ENCODE assay signal across 10 mouse cellular contexts in the genomic region with DNA sequence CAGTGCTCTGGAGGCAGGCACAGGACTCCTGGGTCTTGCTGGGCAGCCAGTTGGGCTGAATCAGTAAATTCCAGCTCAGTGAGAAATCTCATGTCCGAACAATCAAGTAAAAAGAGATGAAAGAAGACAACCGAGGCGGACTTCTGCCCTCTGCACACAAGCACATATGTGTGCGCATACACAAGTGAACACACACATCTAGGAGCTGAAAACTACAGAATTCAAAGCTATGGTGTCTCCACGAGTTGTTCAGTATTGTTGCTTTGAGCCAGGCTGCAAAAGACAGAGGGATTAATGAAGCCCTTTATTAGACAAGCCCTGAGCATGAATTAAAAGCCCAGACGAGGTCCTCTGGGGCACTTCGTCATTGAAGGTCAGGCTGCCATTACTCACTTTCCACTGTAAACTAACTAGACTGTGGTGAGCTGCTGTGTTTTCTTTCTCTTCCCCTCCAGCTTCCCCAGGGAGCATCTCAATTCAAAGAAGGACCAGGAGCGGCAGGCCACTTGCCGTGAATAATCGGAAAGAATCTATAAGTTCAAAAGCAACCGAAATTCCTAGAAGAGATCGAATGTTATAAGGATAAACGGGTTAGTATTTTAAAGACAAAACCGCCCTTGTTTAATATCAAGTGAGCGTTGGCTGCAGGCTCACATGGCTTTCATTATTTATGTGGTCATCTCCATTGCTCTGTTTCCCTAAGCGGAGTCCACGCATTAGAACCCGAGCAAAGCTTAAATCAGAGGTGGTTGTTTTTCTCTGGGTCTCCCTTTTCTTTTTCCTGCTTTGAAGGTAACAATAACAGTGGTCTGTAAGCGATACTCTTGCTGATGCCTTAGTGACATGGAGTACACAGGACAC. TPM values are rescaled to one million over a fixed set of nuclear protein-coding genes. Genes with fewer than 3 reads are reported as not detected.
DNase-seq lines count a peak whose midpoint lies in the region; ATAC-seq lines count a peak whose summit lies in the region.
"Had no signal": no experiment of that assay in that cellular context is flagged by ENCODE, and none has a peak within 500 bp of the region (broad histone marks: within the 10 kb centered on the region; RNA-seq: fewer than 3 reads in every experiment).

No protein-coding gene starts in this region.

- intact Hi-C loops in left cerebral cortex, postnatal 10 days (cut with DNase I), result no loop called here

- ATAC-seq in heart, embryonic 11.5 days (replicated peaks; ENCODE audit: insufficient number of reproducible peaks, low FRiP score, low TSS enrichment), result no peak
- no peak for ATAC-seq in embryonic facial prominence, embryonic 12.5 days (ENCODE audit: insufficient number of reproducible peaks, insufficient read depth, low FRiP score, low TSS enrichment)
- ATAC-seq in midbrain, embryonic 14.5 days (ENCODE audit: low FRiP score, low TSS enrichment), result no peak

- no peak overlapping the region for H3K4me3 ChIP-seq in heart, embryonic 11.5 days (ENCODE audit: low read depth, low read length)
- H3K4me3 ChIP-seq in embryonic facial prominence, embryonic 12.5 days, result no peak overlapping the region
- H3K4me3 ChIP-seq in midbrain, embryonic 14.5 days (replicated peaks; ENCODE audit: low read depth, low read length), result no peak overlapping the region
- H3K4me3 ChIP-seq: lung, embryonic 15.5 days had no signal

- H3K27me3 ChIP-seq in heart, embryonic 11.5 days (ENCODE audit: control insufficient read depth, insufficient read depth, low read length), result no peaks in the 10 kb centered on the region
- no peaks in the 10 kb centered on the region for H3K27me3 ChIP-seq in embryonic facial prominence, embryonic 12.5 days
- H3K27me3 ChIP-seq in midbrain, embryonic 14.5 days (ENCODE audit: control insufficient read depth, insufficient read depth, low read length), result no peaks in the 10 kb centered on the region
- H3K27me3 ChIP-seq: lung, embryonic 15.5 days had no signal

- no peak overlapping the region for H3K27ac ChIP-seq in heart, embryonic 11.5 days (ENCODE audit: low read depth, low read length)
- H3K27ac ChIP-seq in embryonic facial prominence, embryonic 12.5 days, result 0 out of 2 replicates have a peak overlapping the region, but pooled peaks have one; percentile 41
- no peak overlapping the region for H3K27ac ChIP-seq in midbrain, embryonic 14.5 days (replicated peaks; ENCODE audit: low read depth, low read length)
- H3K27ac ChIP-seq: lung, embryonic 15.5 days had no signal

- WGBS in heart, embryonic 11.5 days (ENCODE audit: insufficient replicate concordance), result 67% methylated on average over 19 of the region's 19 CpGs
- WGBS in embryonic facial prominence, embryonic 12.5 days, result 23% methylated on average over 19 of the region's 19 CpGs
- 22% methylated on average over 19 of the region's 19 CpGs for WGBS in midbrain, embryonic 14.5 days

- peak; percentile 51 for DNase-seq in heart, adult 11 months
- peak; percentile 37 for DNase-seq in adrenal gland, postnatal 10 days
- DNase-seq in midbrain, embryonic 14.5 days, result peak; percentile 65
- no peak for DNase-seq in left cerebral cortex, postnatal 10 days (ENCODE audit: extremely low spot score in 1 of 2, low spot score in 2 of 2)
- DNase-seq in thymus, postnatal 14 days, result no peak
- no peak for DNase-seq in spleen, postnatal 36 days (ENCODE audit: low spot score in 2 of 2)
- DNase-seq: thymus, adult 18-20 months had no signal

- no peak overlapping the region for H3K4me2 ChIP-seq in heart, embryonic 11.5 days
- peak overlapping the region; percentile 31 for H3K4me2 ChIP-seq in embryonic facial prominence, embryonic 12.5 days (replicated peaks)
- peak overlapping the region; percentile 34 for H3K4me2 ChIP-seq in midbrain, embryonic 14.5 days (ENCODE audit: low read length)
- H3K4me2 ChIP-seq: lung, embryonic 15.5 days had no signal

- no peaks in the 10 kb centered on the region for H3K4me1 ChIP-seq in heart, embryonic 11.5 days (ENCODE audit: control insufficient read depth, insufficient read depth, low read length)
- H3K4me1 ChIP-seq in embryonic facial prominence, embryonic 12.5 days, result peaks cover 7% of the 10 kb centered on the region; the same call in 1 of the 2 replicates
- peaks cover 8% of the 10 kb centered on the region; the same call in 1 of the 2 replicates for H3K4me1 ChIP-seq in midbrain, embryonic 14.5 days (ENCODE audit: control insufficient read depth, insufficient read depth, low read length)
- H3K4me1 ChIP-seq: lung, embryonic 15.5 days had no signal

- no peaks in the 10 kb centered on the region for H3K36me3 ChIP-seq in heart, embryonic 11.5 days (ENCODE audit: control insufficient read depth, insufficient read depth, low read length)
- H3K36me3 ChIP-seq in embryonic facial prominence, embryonic 12.5 days, result no peaks in the 10 kb centered on the region
- H3K36me3 ChIP-seq in midbrain, embryonic 14.5 days (ENCODE audit: control insufficient read depth, insufficient read depth, low read length), result no peaks in the 10 kb centered on the region
- H3K36me3 ChIP-seq: lung, embryonic 15.5 days had no signal

- H3K9me3 ChIP-seq in heart, embryonic 11.5 days (replicated peaks; ENCODE audit: control insufficient read depth, low read length), result no peaks in the 10 kb centered on the region
- no peaks in the 10 kb centered on the region for H3K9me3 ChIP-seq in embryonic facial prominence, embryonic 12.5 days
- H3K9me3 ChIP-seq in midbrain, embryonic 14.5 days (ENCODE audit: control insufficient read depth, low read length), result no peaks in the 10 kb centered on the region
- H3K9me3 ChIP-seq: lung, embryonic 15.5 days had no signal

- H3K9ac ChIP-seq in heart, embryonic 11.5 days (ENCODE audit: low read depth, low read length), result no peak overlapping the region
- H3K9ac ChIP-seq in embryonic facial prominence, embryonic 12.5 days, result no peak overlapping the region
- no peak overlapping the region for H3K9ac ChIP-seq in midbrain, embryonic 14.5 days (replicated peaks; ENCODE audit: low read length)
- H3K9ac ChIP-seq: lung, embryonic 15.5 days had no signal

RNA-seq across cellular contexts. Expression of a gene that starts 52.8 kb away (rescaled TPM):
- polyA plus RNA-seq in heart, embryonic 11.5 days (2014; fragmentation: Nextera tagmentation; extraction: Ambion mirVana), result 11.4 and 16.2 TPM in 2 replicates
- 10 to 100 TPM; 11.9 to 20.4 TPM for total RNA-seq in adrenal gland, postnatal 10 days (2021)
- polyA plus RNA-seq in embryonic facial prominence, embryonic 12.5 days (2016; fragmentation: Nextera tagmentation; extraction: Ambion mirVana), result 55.0 and 55.3 TPM in 2 replicates
- polyA plus RNA-seq in midbrain, embryonic 14.5 days (2014; fragmentation: Nextera tagmentation; extraction: Ambion mirVana), result 24.5 and 29.7 TPM in 2 replicates
- total RNA-seq in left cerebral cortex, postnatal 10 days (2021), result 10 to 100 TPM; 77.5 to 78.6 TPM

Comparison
In these comparisons a context has a peak if more than half of its experiments do, and no peak if none do; other contexts are left out.
1. DNase-seq: peak in heart, adult 11 months (single experiment), adrenal gland, postnatal 10 days (single experiment) and midbrain, embryonic 14.5 days (single experiment); none in left cerebral cortex, postnatal 10 days (0 of 2), thymus, postnatal 14 days (single experiment) and spleen, postnatal 36 days (0 of 2).